Mouse (Mus musculus): ENCODE measurements around the gene Snrnp70.

Gene Snrnp70

DNA sequence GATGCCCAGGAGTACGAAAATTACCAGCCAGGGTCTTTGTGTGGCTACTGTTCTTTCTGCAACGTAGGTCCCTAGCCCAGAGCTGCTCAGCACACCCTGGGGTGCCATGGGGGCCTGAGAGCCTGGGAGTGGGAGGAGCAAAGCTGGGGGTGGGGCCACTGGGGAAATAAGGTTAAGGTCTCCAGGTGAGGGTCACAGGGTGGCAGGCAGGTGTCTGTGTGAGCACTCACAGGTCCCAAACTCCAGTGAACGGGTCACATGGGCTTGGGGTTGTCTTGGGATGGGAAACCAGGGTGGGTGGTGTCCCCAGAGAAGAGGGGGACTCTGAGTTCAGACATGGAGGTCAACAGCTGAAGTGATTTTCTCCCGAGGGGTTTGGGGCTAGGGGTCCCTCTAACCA is 58.1 kb downstream of the Snrnp70 start:
- no peak for DNase-seq (ENCODE audit: low spot score in 2 of 2)

DNA sequence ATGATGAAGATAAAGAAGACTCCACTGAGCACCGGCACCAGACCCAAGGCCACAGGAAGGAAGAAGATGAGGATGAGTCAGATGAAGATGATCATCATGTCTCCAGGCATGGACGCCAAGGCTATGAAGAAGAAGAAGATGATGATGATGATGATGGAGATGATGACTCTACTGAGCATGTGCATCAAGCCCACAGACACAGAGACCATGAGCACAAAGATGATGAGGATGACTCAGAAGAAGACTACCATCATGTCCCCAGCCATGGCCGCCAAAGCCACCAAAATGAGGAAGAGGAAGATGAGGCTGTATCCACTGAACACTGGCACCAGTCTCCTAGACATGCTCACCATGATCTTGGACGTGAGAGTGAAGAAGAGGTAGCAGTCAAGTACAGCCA is 59.2 kb downstream of the Snrnp70 start:
- DNase-seq (ENCODE audit: low spot score in 2 of 2) = no peak

DNA sequence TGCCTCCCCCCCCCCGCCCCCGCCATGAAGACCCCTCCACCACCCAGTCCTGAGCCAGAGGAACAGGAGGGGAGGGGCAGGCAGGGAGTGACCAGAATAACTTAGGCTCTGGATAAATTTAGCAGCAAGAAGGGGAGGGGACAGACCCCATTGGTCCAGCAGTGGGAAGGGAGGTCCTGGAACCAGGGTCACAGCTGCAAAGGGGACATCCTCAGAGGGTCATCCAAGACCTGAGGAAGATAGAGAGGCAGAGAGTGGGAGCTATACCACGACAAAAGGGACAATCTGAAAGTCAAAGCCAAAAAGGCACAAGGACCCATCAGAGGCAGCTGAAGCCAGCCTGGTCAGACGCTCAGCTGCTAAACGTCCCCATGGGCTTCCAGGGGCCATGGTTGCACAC is 60.5 kb downstream of the Snrnp70 start, which contains the start of gene Hrc:
TSS of gene Hrc (plus strand) at position 235 of the 400 bp plus-strand sequence.
- no peak for DNase-seq (ENCODE audit: low spot score in 2 of 2)

DNA sequence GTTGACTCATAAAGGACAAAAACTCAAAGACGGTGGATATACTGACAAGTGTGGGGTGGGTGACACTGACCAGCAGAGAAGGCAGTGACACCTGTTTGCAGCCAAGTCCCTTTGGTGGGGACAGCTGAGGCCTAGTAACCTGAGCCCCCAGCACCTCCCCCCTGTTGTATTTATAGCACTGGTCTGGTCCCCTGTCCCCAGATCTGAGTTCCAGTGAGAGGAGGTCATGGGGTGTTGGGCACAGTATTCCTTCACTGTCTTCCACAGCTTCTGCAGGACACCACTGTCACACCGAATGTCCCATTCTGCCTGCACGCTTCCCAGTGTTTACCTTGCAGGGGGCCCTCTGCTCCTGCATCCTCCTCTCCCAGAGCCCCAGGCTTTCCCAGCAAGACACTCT is 60.9 kb downstream of the Snrnp70 start:
- no peak for DNase-seq (ENCODE audit: low spot score in 2 of 2)

DNA sequence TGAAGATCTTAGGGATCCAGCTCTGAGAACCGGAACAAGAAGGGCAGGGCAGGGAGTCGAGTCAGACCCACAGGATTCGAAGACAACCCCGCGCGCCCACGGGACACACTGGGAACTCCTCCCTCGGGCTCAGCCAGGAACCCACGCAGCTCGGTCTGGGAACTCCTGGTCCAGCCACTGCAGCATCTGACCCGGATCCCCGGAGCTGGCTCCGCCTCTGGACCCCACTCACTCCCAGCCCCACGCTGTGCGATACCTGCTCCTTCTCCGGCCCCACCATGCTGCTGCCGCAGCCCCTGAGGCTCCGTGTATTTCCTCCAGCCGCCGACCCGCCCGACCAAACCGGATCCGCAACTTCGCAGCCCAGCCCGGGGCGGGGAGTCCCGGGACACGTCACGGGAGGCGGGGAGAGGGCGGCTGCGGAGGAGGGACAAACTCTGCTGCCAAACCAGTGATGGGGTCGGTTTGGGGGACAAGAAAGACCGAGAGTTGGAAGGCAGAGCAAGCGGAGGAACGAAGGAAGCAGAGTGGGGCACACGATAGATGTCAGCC is 62.0 kb downstream of the Snrnp70 start, which contains the start of gene Trpm4:
TSS of gene Trpm4 (minus strand) at position 350 of the 552 bp plus-strand sequence.
- peak; percentile 67 to 68 for DNase-seq (ENCODE audit: low spot score in 2 of 2)

DNA sequence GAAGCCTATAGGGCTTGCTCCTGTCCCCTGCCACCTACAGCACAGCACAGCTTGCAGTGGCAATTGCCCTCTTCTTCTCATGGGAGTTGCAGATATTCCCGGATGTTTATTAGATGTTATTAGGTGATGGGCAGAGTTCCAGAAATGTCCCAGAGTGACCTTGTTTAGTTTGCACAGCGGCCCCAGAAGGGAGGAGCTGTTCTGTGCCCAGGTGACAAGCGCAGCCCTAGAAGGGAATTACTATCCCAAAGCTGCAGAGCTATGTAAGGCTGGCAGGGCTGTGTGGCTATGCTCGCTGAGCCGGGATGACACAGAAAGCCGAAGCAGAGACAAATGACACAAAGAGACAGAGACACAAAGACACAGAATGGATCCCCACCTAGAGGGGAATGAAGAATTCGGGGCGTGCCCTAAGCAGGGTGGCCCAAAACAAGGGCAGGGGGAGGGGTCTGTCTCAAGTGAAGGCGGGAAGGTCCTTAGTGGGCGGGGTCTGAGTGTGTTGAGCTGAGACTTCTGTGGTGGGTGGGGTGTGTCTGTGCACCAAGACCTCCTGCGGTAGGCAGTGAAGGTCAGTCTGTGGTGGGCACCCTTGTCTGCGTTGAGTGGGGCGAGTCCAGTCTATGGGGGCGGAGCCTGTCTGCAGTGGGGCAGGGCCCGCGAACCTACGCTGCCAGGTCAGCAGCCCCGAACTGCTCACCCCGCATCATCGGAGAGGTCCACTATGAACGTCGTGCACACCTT is 62.7 kb downstream of the Snrnp70 start:
- peak in 1 of 2 experiments; percentile 36 for DNase-seq (ENCODE audit: low spot score in 2 of 2)

DNA sequence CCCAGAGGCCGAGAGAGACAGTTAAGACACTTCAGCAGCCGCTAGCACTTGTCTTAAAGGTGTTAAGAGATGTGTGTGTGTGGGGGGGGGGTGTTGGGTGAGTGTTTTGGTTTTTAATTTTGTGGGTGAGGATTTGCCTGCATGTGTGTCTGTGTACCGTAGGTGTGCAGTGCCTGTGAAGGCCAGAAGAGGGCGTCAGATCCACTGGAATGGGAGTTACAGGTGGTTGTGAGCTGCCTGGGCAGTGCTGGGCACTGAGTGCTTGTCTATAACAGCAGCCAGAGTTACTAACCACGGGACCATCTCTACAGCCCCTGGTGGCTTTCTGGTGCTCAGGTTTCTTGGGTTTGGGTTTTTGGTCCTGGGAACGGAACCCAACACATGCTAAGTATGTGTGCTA is 64.0 kb downstream of the Snrnp70 start:
- no peak for DNase-seq (ENCODE audit: low spot score in 2 of 2)

DNA sequence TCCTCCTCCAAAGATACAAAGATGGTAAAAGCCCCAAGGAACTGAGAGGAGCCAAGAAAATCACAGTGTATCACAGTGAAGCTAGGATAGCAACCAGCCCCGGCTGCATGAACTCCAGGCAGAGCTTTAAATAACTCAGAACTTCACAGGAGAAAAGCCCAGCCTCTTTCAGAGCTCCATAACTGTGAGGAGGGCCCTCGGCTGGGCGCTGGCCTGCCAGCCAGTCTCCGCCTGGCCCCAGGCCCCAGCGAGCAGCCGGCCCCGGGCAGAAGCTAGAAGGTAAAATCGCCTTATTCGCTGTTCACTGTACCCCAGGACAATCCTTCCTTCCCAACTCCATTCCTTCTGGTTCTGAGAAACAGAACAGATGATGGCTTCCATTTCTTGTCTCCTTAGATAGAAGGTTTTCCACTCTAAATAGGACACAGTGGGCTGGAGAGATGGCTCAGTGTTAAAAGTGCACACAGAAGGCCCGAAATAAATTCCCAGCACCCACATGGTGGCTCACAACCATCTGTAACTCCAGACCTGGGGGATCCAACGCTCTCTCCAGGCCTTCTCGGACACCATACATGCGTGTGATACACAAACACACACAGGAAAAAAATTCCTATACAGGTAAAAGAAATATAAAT is 66.6 kb downstream of the Snrnp70 start:
- DNase-seq (ENCODE audit: low spot score in 2 of 2) = peak in 1 of 2 experiments; percentile 37

All from right cerebral cortex, adult 2 months (tissue).